Mouse (Mus musculus) inflammation-experienced regulatory T-cells, adult 16 weeks (primary cell): ENCODE measurements around the gene Gm10570. TPM values are rescaled to one million over a fixed set of nuclear protein-coding genes. Genes with fewer than 3 reads are reported as not detected.

ENCODE experiments used
- polyA plus RNA-seq: library from polyadenylated mRNA; unstranded; fragments of 100-300 nt; shearing (Covaris generic); gene quantifications from one replicate; pipeline ENCODE4 v1.2.1, GENCODE M21; 2017

Gene Gm10570
- polyA plus RNA-seq, result not detected

GRCm38 (mm10) chr4:130308231-130309081, at the start of gene Gm10570, which contains the start of gene Fabp3:
Gene Gm10570 (minus strand): TSS chr4:130308674.
Gene Fabp3 (plus strand): TSS chr4:130308595.

GRCm38 (mm10) chr4:130279105-130279504, 29.4 kb downstream of the Gm10570 start, which contains the start of gene Serinc2:
Gene Serinc2 (minus strand): TSS chr4:130279205.

Other genes with a start within 250 kb of the Gm10570 start
- 69.9 TPM for gene Pef1, start 206.1 kb downstream of the Gm10570 start, polyA plus RNA-seq
- not detected for gene Hcrtr1, start 169.3 kb downstream of the Gm10570 start, polyA plus RNA-seq
- gene Tinagl1, start 133.6 kb downstream of the Gm10570 start, polyA plus RNA-seq, result not detected
- not detected for gene Gm853, start 86.3 kb downstream of the Gm10570 start, polyA plus RNA-seq
- 0.16 TPM for gene Serinc2, start 29.5 kb downstream of the Gm10570 start, polyA plus RNA-seq
- gene Fabp3, start 79 bp downstream of the Gm10570 start, polyA plus RNA-seq, result not detected
- gene Zcchc17, start 51.3 kb upstream of the Gm10570 start, polyA plus RNA-seq, result 74.4 TPM
- 133 TPM for gene Snrnp40, start 51.5 kb upstream of the Gm10570 start, polyA plus RNA-seq